Mouse (Mus musculus) brain, embryonic 18.5 days (tissue): ENCODE measurements around the gene Cenpo.
A peak's percentile ranks its signal among the peaks of the same experiment; 100 is the strongest.
"Not testable (repeated sequence)": the region's sequence is repeated elsewhere in the genome, so short reads cannot be mapped to it uniquely, and the experiment has no call there.

Source experiments
- DNase-seq: peaks from one replicate; pipeline ENCODE4 v3.0.0-alpha.2; 2012; ENCODE audit warnings: low read depth, low spot score

Gene Cenpo

DNA sequence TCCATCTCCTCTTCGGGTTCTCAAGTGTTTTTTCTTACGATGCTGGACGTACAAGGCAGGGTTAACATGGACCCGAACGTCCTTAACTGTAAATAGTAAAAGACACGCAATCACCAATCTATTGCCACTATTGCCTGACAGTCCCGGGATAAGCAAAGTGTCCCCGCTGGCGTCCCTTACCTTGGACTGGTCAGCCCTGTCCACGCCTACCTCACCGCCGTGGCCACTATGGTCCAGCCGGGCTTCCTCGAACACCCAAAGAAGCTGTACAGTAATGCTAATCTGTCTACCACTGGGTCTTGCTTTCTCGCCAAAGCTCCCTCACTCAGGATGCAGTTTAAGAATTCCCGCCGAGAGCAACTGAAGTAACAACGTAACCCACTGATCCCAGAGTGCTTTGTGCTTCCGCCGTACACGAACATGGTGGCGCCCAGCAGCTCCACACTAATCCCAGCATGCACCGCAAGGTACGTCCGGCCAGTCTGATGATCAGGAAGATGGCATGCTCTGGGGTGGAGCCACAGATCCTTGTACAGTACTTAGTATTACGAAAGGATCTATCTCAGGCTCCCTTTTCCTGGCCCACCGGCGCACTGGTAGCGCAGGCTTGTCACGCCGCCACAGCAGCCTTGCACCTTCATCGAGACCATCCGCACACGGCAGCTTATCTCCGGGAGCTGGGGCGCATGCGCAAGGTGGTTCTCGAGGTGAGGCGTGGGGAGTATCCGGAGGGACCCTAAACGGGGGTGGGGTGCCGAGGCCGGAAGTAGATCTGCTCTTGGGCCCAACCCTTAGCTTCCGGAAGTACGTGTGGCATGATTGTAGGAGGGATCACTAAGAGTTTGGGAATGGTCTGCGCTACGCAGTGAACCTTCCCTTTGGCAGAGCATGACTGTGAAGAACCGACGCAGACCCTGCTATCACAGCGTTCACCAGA lies at the start of gene Cenpo, which contains the start of gene Ptrhd1:
Gene Cenpo (minus strand): TSS at position 723 of the 937 bp plus-strand sequence.
Gene Ptrhd1 (plus strand): TSS at position 456 of the 937 bp plus-strand sequence.
- peak; percentile 96 for DNase-seq

DNA sequence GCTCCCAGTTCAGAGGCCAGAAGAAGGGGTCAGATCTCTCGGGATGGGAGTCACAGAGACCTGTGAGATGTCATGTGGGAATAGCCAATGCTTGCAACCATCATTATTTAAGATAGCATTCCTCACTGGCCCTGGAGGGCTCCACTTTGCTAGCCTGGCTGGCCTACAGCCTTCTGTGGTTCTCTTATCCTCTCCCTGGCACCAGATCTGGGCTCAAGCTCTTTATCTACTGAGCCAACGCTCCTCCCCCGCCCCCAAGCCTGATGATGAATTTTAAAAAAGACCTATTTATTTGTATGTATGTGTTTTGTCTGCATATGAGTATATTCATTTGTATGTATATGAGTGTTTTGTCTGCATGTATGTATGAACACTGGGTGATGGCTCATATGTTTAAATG lies 45.8 kb upstream of the Cenpo start:
- no peak for DNase-seq

DNA sequence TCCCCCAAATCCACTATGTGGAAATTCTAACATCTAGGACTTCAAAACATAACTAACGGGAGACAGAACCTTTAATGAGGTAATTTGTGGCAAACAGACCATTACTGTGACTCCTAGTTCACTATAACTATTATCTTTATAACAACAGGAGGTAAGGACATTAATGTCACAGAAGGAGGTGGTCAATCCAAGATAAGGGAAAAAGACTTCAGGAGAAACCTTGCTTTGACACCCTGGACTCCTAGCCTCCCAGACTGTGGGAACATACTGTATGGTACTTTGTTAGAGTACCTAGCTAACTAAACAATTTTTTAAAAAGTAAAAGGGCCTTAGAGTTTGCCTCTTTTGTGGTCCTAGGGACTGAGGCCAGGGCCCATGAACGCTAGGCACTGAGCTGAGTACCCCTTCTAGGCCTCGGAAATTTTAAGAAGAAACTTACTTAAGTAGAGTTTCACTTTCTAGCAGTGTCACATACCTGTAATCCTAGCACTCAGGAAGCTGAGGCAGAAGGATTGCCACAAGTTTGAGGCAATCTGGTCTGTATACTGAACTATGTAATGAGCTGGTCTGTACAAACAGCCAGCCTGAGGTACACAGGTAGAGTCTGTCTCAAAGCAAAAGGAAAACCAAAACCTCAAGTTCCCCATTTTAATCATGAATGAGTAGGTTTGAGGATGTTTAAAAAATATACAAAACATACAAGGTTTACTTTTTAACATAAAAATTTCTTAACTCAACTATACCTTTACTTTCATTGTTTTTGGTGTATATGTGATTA lies 45.1 kb upstream of the Cenpo start:
- no peak for DNase-seq

DNA sequence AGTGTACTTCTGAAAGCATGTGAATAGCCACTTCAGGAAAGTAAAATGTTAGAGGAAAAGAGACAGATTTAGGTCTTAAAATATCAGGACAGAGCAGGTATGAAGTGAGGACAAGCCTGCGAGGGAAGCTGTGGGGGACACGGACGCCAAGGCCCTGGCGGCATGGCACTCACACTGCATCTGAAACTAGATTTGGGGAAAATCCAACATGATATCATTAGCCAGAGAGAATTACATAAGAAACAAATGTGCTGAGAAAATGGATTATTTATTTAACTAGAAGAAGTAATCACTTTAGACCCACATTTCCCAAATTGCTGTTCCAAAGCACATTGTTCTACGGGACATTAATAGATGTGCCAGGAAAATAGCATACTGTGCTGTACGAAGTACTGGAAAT lies 37.0 kb upstream of the Cenpo start:
- DNase-seq = no peak

DNA sequence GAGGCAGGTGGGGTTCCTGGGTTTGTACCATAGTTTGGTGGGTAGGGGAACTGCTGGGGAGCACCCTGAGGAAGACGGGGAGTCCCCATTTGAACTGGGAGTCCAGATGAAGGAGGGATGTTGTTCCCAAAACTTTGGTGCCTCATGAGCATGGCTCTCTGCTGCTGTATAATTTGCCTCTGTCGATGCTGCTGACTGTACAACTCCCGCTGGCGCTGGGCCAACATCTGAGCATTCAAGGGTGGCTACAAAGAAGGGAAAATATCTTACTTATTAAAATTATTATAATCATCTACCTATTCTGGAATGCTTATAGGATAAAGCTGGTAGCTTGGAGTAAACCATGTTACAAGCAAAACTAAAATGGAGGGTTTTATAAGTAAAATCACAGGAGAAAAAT lies 33.7 kb upstream of the Cenpo start:
- no peak for DNase-seq

DNA sequence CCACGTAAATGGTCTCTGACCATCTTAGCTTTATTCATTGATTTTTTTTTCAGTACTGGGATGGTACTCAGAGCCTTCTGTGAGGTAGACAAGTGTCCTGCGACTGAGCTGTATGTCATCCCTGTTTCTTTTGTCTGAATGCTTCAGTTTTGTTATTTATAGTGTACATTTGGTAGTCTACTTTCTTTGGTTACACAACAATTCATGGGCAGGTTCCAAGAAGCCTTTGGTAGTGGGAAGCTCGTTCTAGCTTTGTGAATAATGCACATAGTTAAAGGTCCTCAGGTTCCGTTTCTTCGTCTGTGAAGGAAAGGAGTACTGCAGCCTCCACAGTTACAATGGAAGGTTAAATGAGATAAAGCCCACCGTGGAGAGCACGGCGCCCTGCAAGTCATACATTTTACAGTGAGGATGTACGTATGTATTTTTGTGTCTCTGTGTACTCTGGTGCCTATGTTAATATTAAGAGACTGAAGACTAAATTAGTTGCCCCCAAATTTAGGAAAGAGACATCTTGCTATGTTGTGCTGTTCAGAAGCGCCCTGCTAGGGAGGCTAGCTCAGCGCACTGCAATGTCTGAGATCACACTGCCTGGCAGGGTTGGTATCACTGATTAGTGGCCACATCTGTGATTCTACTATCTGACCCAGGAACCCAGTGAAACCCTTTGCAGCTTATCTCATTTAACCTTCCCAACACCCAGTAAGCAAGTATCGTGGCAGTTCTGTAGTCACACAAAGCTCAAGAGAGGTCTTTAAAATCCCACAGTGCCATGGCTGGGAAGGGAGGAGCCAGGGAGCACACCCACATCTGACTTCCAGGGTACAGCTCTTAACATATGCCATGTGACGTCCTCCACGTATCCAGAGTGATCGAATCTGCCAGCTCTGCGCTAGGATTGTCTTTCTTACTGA lies 18.9 kb upstream of the Cenpo start:
- DNase-seq = no peak

DNA sequence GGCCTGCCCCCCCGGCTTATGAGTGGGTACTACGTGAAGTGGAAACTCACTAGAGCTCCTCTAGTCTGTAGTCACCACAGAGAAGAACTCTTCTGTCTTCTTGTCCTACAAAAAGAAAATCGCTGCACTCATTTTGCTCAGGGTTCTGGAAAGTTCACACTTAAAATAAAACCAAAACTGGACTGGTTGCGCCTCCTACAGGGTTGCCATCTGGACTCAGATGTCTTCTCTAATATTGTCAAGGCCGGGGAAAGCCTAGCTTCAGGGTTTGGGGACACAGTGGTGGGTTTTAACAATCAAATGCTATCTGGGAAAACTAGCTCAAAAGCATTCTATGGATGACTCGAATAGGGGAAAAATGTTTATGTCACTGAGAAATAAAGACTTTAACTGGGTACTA lies 15.7 kb upstream of the Cenpo start:
- no peak for DNase-seq

DNA sequence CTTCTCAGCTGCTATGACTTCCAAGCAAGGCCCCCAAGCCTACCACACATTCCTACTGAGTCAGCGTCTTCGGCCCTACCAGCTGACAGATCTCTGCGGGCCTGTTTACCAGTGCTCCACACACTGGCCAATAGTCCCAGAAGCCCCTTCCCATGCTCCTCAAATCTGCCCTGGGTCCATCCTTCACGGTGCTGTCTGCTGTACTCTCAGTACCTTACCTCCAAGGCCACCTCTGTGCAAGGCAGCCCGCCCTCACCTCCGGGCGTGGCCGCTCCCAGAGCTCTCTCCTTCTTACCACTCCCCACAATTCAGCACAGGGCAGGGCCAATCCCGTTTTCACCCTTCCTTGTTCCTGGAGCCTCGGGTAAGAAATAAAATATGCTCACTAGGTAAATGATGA lies 11.6 kb upstream of the Cenpo start:
- DNase-seq = no peak

DNA sequence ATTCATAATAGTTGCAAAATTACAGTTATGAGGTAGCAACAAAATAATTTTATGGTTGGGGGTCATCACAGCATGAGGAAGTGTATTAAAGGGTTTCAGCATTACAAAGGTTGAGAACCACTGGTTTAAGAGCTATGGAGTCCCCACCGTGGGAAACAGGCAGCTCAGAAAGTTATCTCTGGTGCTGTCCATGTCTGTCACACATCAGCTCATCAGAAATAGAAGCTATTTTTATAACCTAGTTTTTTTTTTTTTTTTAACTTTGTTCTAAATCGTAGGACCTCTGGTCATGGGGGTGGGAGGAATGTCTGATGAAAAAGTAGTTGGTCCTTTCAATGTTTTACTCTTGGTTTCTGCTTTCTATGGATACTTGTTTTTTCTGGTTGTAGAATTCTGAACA lies 9.7 kb upstream of the Cenpo start:
- DNase-seq = no peak

DNA sequence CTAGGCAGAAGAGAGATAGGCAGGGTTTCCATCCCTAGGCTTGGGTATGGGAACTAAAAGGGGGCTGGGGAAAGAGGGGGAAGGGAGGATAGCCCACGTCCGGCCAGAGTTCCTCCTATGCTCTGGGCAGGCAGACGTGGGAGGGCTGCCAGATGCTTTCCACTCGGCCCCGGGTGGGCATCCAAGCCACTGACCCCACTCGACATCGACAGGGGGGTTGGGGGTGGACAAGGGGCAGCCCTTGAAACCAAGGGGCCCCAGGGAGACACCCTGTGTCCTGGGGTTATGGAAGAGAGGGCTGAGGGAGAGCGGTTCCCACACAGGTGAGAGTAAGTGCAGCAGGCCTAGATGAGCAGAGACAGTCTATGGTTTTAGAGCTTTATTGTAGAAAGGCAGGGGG lies 6.2 kb upstream of the Cenpo start:
- not testable (repeated sequence) for DNase-seq

DNA sequence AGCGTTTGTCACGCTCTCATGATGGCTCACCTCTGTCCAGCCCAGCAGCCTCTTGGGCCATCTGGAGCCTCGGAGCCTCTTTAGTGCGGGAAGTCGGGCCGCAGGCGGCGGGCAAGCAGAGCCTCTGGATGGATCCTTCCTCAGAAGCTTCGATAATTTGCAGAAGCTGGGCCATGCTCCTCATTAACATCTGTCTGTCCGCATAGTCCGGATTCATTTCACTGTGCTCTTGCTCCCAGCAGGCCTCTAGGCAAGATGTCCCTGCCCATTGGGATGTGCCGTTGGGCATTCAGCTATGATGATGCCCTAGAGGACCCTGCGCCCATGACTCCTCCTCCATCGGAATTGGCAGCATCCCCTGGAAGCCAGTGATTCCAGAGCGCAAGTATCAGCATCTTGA lies 3.4 kb upstream of the Cenpo start:
- DNase-seq = no peak

DNA sequence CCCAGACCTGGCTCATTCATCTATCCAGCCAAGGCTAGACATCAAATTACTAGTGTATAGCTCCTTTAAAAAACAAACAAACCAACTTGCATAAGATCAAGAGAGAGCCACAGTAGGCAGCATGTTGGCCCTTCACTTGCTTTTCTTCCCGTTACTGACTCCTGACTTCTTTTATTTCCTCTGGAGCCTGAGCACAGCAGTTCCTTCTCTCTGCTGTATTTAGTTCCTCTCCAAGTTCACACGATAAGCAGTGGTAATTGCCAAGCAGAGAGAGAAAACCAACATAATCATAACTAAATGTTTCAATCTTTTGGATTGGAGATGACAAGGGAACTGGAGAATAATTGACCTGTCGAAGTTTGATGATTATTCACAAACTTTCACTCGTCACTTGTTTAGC lies 1.3 kb downstream of the Cenpo start:
- no peak for DNase-seq

DNA sequence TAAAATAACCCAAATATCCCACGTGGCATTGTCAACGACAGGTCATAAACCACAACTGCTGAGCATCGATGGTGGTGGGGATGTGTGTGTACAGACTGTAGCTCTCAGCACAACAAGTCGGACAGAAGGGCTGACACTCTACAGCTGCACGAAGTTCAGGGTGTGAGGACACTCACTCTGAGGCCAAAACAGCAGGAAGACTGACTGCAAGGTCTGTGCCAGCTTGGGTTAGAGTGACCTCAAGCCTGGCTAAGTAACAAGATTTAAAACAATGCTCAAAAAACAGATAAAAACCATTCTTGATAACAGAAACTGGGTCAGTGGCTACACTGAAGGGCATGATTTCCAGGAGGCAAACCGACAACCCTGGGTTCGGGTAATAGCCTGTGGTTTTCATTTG lies 3.9 kb downstream of the Cenpo start:
- DNase-seq = no peak

DNA sequence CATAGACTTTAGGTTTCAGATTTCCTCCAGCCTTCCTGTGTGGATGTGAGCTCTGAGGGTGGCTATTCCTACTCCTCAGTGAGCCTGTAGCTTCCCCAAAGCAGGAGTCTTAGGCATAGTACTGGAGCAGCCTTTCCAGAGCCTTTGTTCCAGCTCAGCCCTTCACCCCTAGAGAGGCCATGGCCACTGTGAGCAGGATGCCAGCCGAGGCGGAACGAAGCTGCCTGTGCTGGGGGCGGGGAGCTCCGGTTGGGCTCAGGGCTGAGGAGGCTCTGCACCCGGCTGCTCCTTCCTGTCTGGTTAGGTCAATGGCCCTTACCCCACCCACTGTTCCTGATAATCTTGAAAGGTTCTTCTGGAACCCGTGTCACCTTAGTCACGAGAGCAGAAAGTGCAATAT lies 21.2 kb downstream of the Cenpo start:
- DNase-seq = no peak

DNA sequence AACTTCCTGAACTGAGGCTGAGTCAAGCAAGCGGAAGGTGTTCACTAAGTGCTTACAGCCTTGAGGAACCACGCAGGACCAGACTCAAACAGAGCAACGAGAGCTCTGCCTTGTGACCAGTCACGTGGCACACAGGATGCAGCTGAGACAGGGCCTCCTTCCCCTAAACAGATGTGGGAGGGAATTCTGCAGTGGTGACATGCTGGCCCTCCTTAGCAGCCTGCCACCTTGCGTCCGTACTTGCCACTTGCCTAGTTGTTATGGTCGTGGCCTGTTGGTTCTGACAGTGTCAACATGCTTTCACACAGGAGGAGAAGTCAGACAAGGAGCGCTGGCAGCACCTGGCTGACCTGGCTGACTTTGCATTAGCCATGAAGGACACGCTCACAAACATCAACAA lies 22.9 kb downstream of the Cenpo start:
- no peak for DNase-seq

DNA sequence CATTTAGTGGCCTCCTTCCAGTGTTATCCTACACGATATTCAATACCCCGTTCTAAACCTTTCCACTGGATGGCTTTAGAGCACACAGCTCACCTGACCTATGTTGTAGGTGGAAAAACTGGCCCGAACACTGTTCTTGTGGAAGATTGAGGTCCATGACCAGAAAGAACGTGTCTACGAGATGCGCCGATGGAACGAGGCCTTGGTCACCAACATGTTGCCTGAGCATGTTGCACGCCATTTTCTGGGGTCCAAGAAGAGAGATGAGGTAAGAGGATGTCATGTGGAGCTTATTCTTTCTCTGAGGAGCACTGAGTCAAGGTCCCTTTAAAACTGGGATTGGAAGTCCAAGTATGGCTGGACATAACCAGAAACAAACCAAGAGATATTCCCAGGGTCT lies 24.9 kb downstream of the Cenpo start:
- no peak for DNase-seq

DNA sequence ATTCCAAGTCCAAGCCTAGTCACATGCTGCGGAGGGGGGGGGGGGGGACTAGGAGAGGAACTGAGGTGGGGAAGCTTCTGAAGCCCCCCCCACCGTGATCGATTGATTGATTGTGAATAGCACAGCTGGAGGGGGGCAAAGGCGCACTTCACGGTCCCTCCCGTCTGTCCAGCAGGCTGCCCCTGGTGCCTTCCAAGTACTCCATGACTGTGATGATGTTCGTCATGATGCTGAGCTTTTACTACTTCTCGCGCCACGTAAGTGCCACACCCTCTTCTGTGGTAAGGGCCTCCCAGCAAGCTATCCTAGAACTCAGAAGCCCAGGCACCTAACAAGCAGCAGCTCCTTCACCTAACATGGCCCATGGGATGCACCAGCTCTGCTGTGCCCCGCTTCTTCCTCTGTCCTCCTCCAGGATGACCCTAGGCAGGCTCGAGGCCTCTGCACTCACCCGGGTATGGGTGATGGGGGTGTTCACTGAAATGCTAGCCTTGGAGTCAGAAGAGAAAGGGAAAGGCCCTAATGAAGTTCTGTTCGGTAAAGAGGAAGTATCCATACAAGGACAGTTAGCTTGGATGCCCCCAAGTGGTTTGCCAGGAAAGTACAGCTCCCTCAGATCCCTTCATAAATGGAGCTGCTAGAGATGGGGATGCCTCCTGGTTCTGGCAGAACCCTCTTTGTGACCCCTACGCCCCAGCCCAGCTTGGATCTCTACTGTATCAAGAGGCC lies 25.5 kb downstream of the Cenpo start:
- no peak for DNase-seq

DNA sequence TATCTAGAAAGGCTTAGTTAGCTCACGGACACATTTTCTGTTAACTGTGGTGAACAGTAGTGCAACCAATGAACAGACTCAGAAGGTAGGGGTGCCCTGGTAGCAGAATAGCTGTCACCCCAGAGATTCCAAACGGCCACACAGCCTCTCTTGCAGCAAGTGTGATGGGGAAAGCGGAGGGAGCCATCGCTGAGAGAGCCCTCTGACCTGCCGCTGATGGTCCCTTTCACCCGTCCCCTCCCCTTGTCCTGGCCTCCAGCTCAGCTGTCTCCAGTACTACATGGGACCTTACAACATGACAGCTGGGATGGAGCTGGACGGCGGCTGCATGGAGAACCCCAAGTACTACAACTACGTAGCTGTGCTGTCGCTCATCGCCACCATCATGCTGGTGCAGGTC lies 28.0 kb downstream of the Cenpo start:
- DNase-seq = no peak

DNA sequence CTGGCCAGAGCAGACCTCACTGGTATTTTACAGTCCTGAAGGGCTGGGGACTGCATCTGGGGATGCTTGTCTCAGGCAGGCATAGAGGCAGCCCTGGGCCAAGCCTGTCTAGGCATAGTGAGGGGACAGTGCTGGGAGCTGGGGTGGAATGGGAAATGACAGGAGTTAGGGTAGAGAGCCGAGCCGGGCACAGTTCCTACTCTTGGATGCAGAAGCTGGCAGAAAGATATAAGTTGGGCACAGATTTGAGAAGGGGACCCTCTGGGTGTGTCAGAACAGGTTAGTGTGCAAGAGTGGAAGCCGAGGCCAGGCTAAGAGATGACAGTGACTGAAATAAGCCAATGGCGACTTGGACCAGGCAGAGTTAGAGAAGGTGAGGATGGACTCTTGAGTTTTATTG lies 31.9 kb downstream of the Cenpo start:
- DNase-seq = no peak

DNA sequence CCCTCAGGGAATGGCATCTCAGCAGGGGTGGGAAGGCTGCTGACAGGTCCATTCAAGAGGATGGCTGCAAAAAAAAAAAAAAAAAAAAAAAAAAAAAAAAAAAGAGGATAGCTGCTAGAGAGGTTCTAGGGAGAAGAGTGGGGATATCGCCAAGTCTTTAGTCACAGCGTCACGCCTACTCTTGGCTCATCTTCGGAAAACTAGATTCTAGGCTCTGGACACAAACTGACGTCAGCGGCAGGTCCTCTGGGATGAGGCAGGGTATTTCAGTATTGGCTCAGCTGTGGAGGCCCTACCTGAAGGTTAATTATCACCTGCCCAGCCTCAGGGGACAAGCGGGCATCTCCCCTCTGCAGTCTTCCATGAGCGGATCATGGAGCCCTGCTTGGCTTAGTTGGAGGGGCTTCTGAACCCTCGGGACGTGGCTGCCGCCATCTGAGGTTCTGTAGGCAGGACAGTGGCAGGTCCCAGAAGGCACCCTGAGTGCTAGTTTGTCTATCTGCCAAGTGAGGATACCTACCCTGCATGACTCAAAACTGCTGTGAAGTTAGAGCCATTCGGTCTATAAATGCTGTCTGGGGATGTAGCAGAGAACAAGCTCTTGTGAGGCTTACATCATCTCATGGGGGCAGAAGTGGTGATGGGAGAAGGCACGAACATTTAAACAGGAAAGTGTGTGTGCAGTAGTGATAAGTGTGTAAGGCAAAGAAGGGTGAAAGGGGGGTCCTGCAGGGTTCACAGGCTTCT lies 32.5 kb downstream of the Cenpo start:
- DNase-seq = no peak
